Mouse (Mus musculus) layer of hippocampus, adult 18-20 months (tissue): Measurements from ENCODE around the gene Cyth2. TPM values are rescaled to one million over a fixed set of nuclear protein-coding genes. Genes with fewer than 3 reads are reported as not detected.
A peak's percentile ranks its signal among the peaks of the same experiment; 100 is the strongest.

ENCODE experiments used
- DNase-seq, 2 experiments: peaks; one replicate each; pipeline ENCODE4 v3.0.0; 2022; ENCODE audit warnings: low spot score in 2 of 2
- long read RNA-seq: library from polyadenylated mRNA; stranded (forward); transcript quantifications from one replicate; pipeline ENCODE4 v2.0.0, GENCODE M21; 2021
- total RNA-seq, 2 experiments: library from RNA; stranded (reverse); gene quantifications; 2 replicates each; pipeline ENCODE4 v1.2.3; 2021

Gene Cyth2
- total RNA-seq = 100 to 1,000 TPM; 135 to 155 TPM
- long read RNA-seq, transcript Cyth2-203 (12 exons, 1,512 nt) = major isoform, 71 of 112 reads
- long read RNA-seq, transcript Cyth2-202 (12 exons, 2,519 nt) = minor isoform, 23 of 112 reads
- long read RNA-seq, partial matches to known transcripts = 4 of 112 reads
- long read RNA-seq, other reads (novel, unspliced or antisense) = 10 of 112 reads

- DNase-seq = peak; percentile 99 to 100
Observed at GRCm38 (mm10) chr7:45813787-45814779, at the start of gene Cyth2. Cyth2 (minus strand) TSS chr7:45814581.

- DNase-seq = no peak
Observed at GRCm38 (mm10) chr7:45862804-45863203, 48.4 kb upstream of the Cyth2 start.

- DNase-seq = no peak
Observed at GRCm38 (mm10) chr7:45859008-45859407, 44.6 kb upstream of the Cyth2 start.

- DNase-seq = no peak
Observed at GRCm38 (mm10) chr7:45856950-45857901, 42.8 kb upstream of the Cyth2 start.

GRCm38 (mm10) chr7:45853089-45853488, 38.7 kb upstream of the Cyth2 start:
- DNase-seq = no peak

GRCm38 (mm10) chr7:45850661-45851060, 36.3 kb upstream of the Cyth2 start:
- no peak for DNase-seq

DNA sequence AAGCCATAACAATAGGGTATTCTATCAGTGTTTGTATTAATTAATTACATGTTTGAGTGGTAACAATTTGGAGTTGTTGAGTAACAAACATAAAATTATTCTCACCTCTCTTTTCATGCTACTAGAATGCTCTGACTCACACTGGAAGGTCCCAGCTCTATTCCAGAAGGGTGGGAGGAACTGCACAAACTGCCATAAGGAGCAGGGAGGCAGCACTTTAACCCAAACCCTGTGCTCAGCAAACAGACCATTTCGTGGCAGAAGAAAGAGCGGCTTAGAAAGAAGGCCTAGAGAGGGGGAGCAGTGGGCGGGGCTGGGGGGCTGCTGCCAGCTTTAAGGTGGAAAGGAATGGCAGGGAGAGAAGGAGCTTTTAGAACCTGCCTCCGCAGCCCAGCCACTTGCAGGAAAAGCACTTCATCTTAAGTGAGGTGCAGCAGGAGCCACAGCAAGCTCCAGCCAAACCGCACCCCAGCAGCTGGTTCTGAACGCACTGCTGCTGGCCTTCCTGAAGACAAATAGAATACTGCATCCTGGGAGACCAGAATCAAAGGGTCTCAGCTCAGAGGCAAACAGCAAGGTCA, 34.2 kb upstream of the Cyth2 start:
- DNase-seq = no peak

GRCm38 (mm10) chr7:45842950-45843744, 28.8 kb upstream of the Cyth2 start:
- no peak for DNase-seq

- DNase-seq = no peak
Observed at GRCm38 (mm10) chr7:45833924-45834323, 19.5 kb upstream of the Cyth2 start.

GRCm38 (mm10) chr7:45833148-45833790, 18.9 kb upstream of the Cyth2 start:
- DNase-seq = no peak

DNA sequence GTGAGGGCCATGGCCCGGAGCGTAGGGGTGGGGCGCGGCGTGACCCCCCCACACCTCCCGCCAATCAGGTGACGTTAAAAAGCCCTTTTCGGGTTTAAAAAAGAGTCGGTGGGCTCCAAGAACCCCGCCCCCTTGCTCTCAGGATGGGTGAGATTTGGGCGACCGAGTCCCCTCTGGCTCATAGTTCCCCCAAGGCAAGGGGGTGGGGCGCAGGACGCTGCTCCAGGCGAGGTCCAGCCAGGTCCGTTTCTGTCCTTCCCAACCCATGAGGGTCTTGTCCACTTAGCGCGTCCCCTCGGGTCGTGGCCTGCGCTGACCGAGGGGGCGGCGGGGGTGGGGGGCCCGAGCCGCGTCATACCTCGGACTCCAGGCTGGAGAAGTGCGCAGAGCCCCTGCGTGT, 18.0 kb upstream of the Cyth2 start:
- DNase-seq = no peak

DNA sequence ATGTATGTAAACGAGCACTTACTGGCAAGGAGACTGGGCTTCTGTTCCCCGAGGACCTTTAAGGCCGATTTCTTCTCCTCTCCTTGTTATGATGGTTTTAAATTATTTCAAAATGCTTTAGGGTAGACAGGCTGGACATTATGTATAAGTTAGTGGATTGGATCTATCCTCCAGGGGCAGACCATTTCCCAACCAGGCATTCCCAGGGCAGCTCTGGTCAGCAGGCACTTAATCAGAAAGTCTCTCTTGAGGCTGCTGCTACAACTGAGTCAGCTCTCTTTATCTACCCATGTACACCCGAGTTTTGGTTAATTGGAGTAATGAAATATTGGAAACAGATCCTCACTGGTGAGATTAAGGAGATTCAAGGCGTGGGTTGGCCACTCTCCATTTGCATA, 16.7 kb upstream of the Cyth2 start:
- DNase-seq = no peak

DNA sequence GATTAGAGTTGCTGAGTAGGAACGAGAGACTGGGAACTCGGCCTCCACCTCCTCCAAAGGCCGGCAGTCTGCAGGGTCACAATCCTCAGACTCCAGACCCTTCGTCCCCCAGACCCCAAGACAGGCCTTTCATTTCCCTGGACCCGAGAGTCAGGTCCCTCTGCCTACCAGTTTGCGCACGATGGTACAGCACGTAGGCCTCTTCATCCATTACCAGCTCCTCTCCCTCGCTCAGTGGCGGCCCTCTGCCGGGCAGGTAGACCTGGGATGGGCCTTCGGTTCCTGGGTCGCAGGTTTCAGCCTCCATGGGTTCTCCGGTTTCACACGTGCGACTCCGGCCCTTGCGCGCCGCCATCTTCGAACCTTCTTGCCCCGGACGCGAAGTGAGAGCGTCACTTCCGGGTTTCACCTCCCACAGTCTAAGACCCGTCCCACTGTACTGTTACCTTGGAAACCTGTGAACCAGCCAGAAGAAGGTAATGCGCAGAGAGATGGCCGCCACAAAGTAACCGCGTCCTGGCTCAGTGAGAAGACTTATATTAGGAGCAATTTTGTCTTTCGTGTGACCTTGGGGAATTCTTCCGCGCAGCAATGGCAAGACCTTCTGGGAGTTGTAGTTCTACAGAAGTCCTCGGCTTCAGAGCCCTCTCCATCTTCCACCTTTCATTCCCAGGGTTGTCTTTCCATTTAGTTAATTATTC, 16.2 kb upstream of the Cyth2 start, which contains the start of gene Grwd1:
Grwd1 (minus strand) TSS at position 518 of the 701 bp plus-strand sequence.
- peak; percentile 82 to 90 for DNase-seq

- no peak for DNase-seq
Observed at GRCm38 (mm10) chr7:45826631-45827030, 12.2 kb upstream of the Cyth2 start.

DNA sequence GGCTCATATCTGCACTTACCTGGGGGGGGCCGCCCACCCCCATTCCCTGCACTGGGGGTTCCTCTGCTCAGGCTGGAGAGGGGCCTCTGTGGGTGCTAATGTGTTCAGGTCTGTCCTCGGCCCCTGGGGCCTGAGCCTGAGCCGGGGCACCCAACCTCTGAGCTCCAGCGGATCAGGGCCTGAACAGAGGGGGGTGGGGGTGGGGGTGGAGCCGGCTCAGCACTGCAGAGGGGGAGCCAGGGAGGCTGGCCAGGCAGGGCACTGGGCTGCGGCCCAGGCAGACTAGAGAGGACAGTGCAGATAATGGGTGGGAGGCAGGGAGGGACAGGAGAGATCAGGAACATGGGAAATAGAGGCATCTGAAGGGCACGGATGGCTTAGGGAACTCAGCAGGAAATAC, 10.2 kb upstream of the Cyth2 start, which contains the start of gene Kcnj14:
Kcnj14 (minus strand) TSS at position 185 of the 400 bp plus-strand sequence.
- DNase-seq = no peak

GRCm38 (mm10) chr7:45820913-45821312, 6.5 kb upstream of the Cyth2 start:
- DNase-seq = no peak

- no peak for DNase-seq
Observed at GRCm38 (mm10) chr7:45819843-45820242, 5.5 kb upstream of the Cyth2 start.

GRCm38 (mm10) chr7:45815984-45816351, 1.6 kb upstream of the Cyth2 start:
- no peak for DNase-seq
